Mouse (Mus musculus) adrenal gland, adult 8-10 months (tissue): Measurements from ENCODE around the gene Tuba3a. TPM values are rescaled to one million over a fixed set of nuclear protein-coding genes. Genes with fewer than 3 reads are reported as not detected.
A peak's percentile ranks its signal among the peaks of the same experiment; 100 is the strongest.

Experiments used
- DNase-seq: peaks from one replicate; pipeline ENCODE4 v3.0.0; 2022
- total RNA-seq, 4 experiments: library from RNA; stranded (reverse); gene quantifications; 2 replicates each; pipeline ENCODE4 v1.2.4; 2022

Gene Tuba3a
- total RNA-seq, 4 experiments from 2014 or later = not detected

- no peak for DNase-seq
These were observed 20.6 kb downstream of the Tuba3a start for GRCm38 (mm10) chr6:125265239-125265638.

GRCm38 (mm10) chr6:125264219-125264618 lies 21.6 kb downstream of the Tuba3a start:
- DNase-seq = no peak

DNA sequence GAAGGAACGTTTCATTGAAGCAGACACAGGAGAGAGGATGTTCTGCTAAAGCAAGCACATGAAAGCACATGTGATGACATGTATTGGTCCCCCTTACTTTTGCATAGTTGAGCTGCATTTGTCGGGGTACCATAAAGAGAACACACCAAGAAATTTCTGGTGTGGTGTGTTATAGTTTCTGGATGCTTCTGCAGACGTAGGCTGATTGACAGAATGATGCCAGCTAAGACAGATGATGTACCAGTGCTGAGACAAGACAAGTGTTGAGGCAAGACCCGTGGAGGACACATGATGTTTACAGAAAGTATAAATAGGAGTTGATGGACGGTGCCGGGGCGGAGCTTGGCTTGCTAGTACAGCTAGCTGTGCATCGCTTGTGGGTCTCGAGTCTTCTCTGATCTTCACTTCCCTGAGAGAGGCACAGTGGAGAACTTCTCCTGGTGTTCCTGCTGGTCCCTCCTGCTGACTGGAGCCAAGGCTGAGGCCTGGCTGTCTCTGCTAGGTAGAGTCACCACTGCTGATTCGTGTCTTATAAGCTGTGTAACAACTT lies 25.8 kb downstream of the Tuba3a start:
- DNase-seq = no peak

GRCm38 (mm10) chr6:125256222-125256966 lies 29.4 kb downstream of the Tuba3a start:
- DNase-seq = peak; percentile 38

DNA sequence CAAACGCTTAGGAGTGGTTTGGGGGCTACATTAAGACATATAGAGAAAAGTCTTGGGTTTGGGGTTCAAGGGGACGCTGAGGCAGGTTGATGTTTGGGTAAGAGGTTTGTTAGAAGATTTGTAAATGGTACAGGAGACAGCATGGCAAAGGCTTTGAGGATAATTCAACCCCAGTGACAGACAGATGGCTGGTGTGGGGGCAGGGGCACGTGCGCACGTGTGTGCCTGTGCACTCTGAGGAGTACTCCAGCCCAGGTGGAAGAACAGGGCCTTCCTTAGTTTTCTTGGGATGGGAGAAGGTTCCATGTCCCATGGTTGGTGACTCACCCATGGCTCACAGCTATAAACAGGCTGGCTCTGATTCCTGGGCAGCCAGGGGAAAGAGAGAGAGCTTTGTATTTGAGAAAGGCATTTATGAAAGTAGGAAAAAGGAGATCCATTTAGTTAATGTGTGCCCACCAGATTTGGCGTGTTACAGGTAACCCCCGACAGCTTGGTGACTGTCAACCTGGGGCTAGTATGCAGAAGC lies 30.3 kb downstream of the Tuba3a start:
- no peak for DNase-seq

GRCm38 (mm10) chr6:125253863-125254715 lies 31.8 kb downstream of the Tuba3a start:
- no peak for DNase-seq

DNA sequence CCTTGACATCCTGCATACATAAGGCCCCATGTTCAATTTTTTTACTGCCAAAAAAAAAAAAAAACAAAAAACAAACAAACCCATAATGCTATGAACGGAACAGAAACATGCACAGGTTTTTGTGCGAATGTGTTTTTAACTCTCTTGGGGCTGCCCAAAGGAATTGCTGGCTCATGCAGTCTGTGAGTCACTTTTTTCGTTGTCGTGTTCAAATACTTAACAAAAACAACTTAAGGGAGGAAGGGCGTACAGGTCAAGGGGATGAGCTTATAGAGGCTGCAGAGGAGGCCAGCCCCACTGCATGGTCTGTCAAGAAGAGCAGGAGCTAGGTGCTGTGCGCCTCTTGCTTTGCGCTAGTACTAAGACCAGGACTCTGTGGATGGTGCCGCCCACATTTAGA lies 33.1 kb downstream of the Tuba3a start:
- DNase-seq = no peak

DNA sequence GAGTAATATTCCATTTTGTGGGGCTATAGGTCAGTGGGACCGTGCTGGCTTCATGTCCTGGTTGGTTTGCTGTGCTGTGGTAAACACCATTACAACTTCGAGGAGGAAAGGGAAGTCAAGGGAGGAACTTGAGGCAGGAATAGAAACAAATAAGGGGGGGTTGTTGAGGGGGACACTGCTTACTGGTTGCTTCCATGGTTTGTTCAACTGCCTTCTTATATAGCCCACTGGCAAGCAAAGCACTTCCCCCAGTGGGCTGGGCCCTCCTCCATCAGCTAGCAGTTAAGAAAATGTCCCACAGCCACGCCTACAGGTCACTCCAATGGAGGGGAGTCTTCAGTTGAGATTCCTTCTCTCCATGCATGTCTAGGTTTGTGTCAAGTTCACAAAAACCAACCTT lies 33.6 kb downstream of the Tuba3a start:
- DNase-seq = no peak

- no peak for DNase-seq
These were observed 41.3 kb downstream of the Tuba3a start for GRCm38 (mm10) chr6:125244551-125244950.

GRCm38 (mm10) chr6:125241566-125241965 lies 44.3 kb downstream of the Tuba3a start:
- DNase-seq = no peak

DNA sequence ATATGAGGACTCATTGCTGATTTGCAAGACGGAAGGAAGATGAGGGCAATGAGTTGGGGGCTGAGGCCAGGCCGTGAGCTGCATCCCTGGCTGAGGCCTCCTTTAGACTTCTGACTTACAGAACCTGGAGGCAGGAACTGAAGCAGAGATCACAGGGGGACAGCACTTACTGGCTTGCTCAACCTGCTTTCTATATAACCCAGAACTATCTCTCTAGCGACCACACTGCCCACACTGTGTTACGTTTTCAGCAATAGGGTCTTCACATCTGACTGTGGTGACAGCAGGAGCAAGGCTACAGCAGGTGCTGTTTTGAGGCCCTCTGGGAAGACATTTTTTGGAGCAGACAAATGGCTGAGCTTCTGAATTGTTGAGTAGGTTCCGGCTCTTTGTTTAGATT lies 45.2 kb downstream of the Tuba3a start:
- no peak for DNase-seq

GRCm38 (mm10) chr6:125239547-125239946 lies 46.3 kb downstream of the Tuba3a start:
- no peak for DNase-seq

GRCm38 (mm10) chr6:125238396-125238795 lies 47.4 kb downstream of the Tuba3a start:
- DNase-seq = no peak

- no peak for DNase-seq
These were observed 48.4 kb downstream of the Tuba3a start for GRCm38 (mm10) chr6:125237421-125237820.

DNA sequence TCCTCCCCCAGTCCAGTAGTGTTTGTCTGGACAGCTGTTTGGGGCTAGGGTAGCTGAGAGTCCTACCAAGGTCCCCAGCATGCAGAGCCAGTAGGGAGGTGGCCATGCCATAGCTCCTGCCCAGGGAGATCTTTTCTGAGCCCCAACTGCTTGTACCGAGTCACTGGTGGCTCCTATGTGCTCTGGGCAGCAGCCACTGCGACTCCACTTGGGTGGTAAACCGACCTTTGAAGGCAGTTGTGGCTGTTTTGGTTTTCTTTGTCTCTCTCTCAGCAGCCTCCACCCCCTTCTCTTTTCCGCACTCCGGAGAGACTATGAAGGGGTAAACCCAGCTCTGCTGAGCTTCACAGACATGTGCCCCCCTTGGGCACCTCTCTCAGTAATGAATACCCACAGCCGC lies 49.1 kb downstream of the Tuba3a start, which contains the start of gene Cd27:
Cd27 (minus strand) TSS at position 229 of the 400 bp plus-strand sequence.
- no peak for DNase-seq

GRCm38 (mm10) chr6:125236341-125236740 lies 49.5 kb downstream of the Tuba3a start:
- no peak for DNase-seq

- DNase-seq = no peak
These were observed 51.4 kb downstream of the Tuba3a start for GRCm38 (mm10) chr6:125234520-125234828.

DNA sequence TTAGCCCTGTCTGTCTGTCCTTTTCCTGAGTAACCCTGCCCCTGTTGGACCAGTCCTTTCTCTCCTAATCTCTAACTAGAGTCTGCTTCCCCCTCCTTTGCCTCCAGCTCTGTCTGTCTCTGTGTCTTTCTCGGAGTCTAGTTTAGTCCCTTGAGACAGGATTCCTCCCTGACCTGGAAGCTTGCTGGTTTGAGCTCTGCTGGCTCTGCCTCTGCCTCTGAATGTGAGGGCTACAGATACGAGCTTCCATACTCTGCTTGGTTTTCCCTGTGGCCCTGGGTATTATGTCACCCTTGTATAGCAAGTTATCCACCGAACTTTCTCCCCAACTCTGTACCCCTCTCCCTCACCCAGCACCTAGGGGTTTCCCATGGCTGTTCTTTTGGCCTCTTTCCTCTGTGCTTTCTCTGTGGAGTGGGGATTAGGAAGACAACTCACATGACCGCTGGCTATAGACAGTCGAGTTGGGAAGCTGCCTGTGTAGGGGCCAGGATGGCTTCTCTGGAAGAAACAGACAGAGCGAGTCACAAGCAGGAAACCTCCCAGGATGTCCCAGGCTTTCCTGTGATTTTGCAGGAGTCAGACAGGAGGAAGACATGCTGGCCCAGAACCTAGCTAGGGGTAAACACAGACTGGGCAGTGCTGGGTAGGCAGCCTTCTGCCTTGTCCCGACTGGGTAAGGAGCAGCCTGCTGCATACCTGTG lies 51.9 kb downstream of the Tuba3a start:
- DNase-seq = no peak

DNA sequence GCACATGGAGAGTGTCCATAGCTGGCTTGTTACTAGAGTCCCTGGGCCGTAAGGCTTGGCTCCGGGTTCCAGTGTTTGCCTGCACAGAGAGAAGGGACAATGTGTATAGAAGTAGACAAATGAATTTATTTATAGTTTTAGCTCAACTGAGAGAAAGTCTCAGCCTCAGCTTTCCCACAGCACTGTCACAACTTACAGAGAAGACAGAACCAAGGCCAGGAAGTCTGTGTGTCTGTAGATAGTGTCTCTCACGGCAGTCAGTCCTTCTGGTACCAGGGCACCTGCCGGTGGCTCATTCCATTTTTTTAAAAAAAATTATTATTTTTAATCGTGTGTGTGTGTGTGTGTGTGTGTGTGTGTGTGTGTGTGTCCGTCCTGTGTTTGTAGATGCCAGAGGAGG lies 53.3 kb downstream of the Tuba3a start:
- no peak for DNase-seq

GRCm38 (mm10) chr6:125232045-125232437 lies 53.8 kb downstream of the Tuba3a start:
- no peak for DNase-seq

DNA sequence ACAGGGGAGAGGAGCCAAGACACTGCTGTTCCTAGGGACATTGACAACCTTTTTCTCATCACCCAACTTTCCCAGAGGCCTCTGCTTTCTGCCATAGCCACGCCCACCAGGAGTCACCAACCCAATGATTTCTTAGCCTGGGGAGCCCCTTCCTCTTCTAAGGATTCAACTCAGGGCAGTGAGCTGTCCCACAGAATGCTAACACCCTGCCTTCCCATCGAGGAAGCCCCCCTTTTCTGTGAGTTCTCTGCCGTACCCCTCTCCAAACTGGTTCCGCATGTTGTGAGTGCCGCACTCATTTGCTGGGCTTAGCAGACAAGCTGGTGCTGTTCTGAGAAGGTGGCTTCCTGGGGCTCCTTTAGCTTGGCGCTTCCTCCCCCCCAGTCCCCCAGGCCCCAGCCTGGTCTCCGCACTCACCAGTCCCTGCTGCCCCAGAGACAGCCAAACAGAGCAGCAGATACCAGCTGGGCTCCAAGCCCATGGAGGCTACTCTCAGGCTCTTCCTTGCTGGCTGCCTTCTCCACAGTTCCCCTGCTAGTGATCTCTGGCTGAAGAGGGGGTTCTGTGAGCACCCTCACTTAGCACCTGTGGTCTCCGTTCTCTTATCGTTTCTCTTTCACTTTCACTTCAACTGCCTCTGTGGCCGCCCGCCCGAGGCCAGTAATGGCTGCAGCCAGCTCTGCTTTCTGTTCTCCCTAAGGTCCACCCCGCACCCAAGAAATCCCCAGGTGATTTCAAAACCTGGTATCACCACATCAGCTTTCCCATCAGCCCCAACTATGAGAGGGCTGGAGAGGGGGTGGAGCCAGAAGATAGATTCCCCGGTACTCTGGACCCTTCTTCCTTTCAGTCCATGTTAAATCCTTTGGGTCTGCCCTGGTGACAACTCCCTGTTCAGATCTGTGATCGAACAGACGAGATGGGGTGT lies 54.5 kb downstream of the Tuba3a start, which contains the start of gene Tapbpl:
Tapbpl (minus strand) TSS at position 744 of the 928 bp plus-strand sequence.
- DNase-seq = peak; percentile 60
